Mouse (Mus musculus) CD4-positive, CD25-positive, alpha-beta regulatory T cell, adult 4 months (primary cell): ENCODE results near the gene Ifnz. TPM values are rescaled to one million over a fixed set of nuclear protein-coding genes. Genes with fewer than 3 reads are reported as not detected.
A peak's percentile ranks its signal among the peaks of the same experiment; 100 is the strongest.
"Not testable (repeated sequence)": the region's sequence is repeated elsewhere in the genome, so short reads cannot be mapped to it uniquely, and the experiment has no call there.

Source experiments
- ATAC-seq: one replicate; pipeline ENCODE4 v1.8.0; 2017
- polyA plus RNA-seq, 2 experiments: library from polyadenylated mRNA; unstranded; fragments of 100-300 nt; shearing (Covaris generic); gene quantifications; one replicate each; pipeline ENCODE4 v1.2.1; 2017

Ifnz gene
- polyA plus RNA-seq, 2 experiments from 2014 or later, result 0.79 TPM; not detected in 1

- not testable (repeated sequence) for ATAC-seq
Observed at GRCm38 (mm10) chr4:88788402-88788801, 6.5 kb downstream of the Ifnz start, which contains the start of gene Gm13277. Gene Gm13277 (plus strand): TSS chr4:88788632.

- not testable (repeated sequence) for ATAC-seq
Observed at GRCm38 (mm10) chr4:88791250-88791649, 9.3 kb downstream of the Ifnz start, which contains the start of gene Gm13278. Gene Gm13278 (plus strand): TSS chr4:88791550.

GRCm38 (mm10) chr4:88793936-88794675 lies 12.2 kb downstream of the Ifnz start, which contains the start of gene Gm13275:
Gene Gm13275 (plus strand): TSS chr4:88794487.
- not testable (repeated sequence) for ATAC-seq

- not testable (repeated sequence) for ATAC-seq
Observed at GRCm38 (mm10) chr4:88797097-88797496, 15.2 kb downstream of the Ifnz start, which contains the start of gene Gm13279. Gene Gm13279 (plus strand): TSS chr4:88797397.

GRCm38 (mm10) chr4:88799365-88799764 lies 17.4 kb downstream of the Ifnz start, which contains the start of gene Gm13285:
Gene Gm13285 (plus strand): TSS chr4:88799665.
- not testable (repeated sequence) for ATAC-seq

- not testable (repeated sequence) for ATAC-seq
Observed at GRCm38 (mm10) chr4:88802954-88803353, 21.0 kb downstream of the Ifnz start, which contains the start of gene Gm13287. Gene Gm13287 (plus strand): TSS chr4:88803254.

- ATAC-seq, result not testable (repeated sequence)
Observed at GRCm38 (mm10) chr4:88805231-88805630, 23.3 kb downstream of the Ifnz start, which contains the start of gene Gm13288. Gene Gm13288 (plus strand): TSS chr4:88805531.

- ATAC-seq, result not testable (repeated sequence)
Observed at GRCm38 (mm10) chr4:88805761-88806160, 23.8 kb downstream of the Ifnz start.

- no peak for ATAC-seq
Observed at GRCm38 (mm10) chr4:88815928-88816327, 34.0 kb downstream of the Ifnz start, which contains the start of gene Ifna7. Gene Ifna7 (plus strand): TSS chr4:88816228.

- no peak for ATAC-seq
Observed at GRCm38 (mm10) chr4:88819659-88820058, 37.7 kb downstream of the Ifnz start, which contains the start of gene Ifna11. Gene Ifna11 (plus strand): TSS chr4:88819959.

GRCm38 (mm10) chr4:88822995-88823394 lies 41.1 kb downstream of the Ifnz start:
- peak; percentile 78 for ATAC-seq

GRCm38 (mm10) chr4:88827116-88827515 lies 45.2 kb downstream of the Ifnz start, which contains the start of gene Ifna6:
Gene Ifna6 (plus strand): TSS chr4:88827416.
- not testable (repeated sequence) for ATAC-seq

GRCm38 (mm10) chr4:88830523-88830922 lies 48.6 kb downstream of the Ifnz start:
- ATAC-seq, result peak; percentile 74

Other genes starting within 250 kb of the Ifnz start
- not detected for gene Ifna15, start 223.9 kb upstream of the Ifnz start, polyA plus RNA-seq
- not detected for gene Ifna14, start 210.3 kb upstream of the Ifnz start, polyA plus RNA-seq
- not detected for gene Ifna9, start 189.7 kb upstream of the Ifnz start, polyA plus RNA-seq
- not detected for gene Ifna12, start 178.8 kb upstream of the Ifnz start, polyA plus RNA-seq
- not detected for gene C87499, start 147.7 kb upstream of the Ifnz start, polyA plus RNA-seq
- gene Ifna13, start 137.7 kb upstream of the Ifnz start, polyA plus RNA-seq, result under 1 TPM in 1 of 2 experiments, not detected in 1; 0.40 TPM
- not detected for gene Ifna16, start 105.2 kb upstream of the Ifnz start, polyA plus RNA-seq
- gene Ifna2, start 98.2 kb upstream of the Ifnz start, polyA plus RNA-seq, result not detected
- gene Ifnab, start 90.8 kb upstream of the Ifnz start, polyA plus RNA-seq, result not detected
- gene Gm26566, start 60.3 kb upstream of the Ifnz start, polyA plus RNA-seq, result not detected
- gene Klhl9, start 59.7 kb upstream of the Ifnz start, polyA plus RNA-seq, result 10 to 100 TPM; 27.3 to 43.0 TPM
- not detected for gene Gm13271, start 27.3 kb upstream of the Ifnz start, polyA plus RNA-seq
- under 1 TPM in 1 of 2 experiments, not detected in 1; 0.28 TPM for gene Gm13283, start 22.0 kb upstream of the Ifnz start, polyA plus RNA-seq
- gene Gm13290, start 8.3 kb upstream of the Ifnz start, polyA plus RNA-seq, result not detected
- not detected for gene Gm13289, start 5.2 kb upstream of the Ifnz start, polyA plus RNA-seq
- not detected for gene Gm13272, start 2.3 kb upstream of the Ifnz start, polyA plus RNA-seq
- not detected for gene Gm13276, start 3.6 kb downstream of the Ifnz start, polyA plus RNA-seq
- gene Gm13277, start 6.5 kb downstream of the Ifnz start, polyA plus RNA-seq, result not detected
- gene Gm13278, start 9.4 kb downstream of the Ifnz start, polyA plus RNA-seq, result not detected
- not detected for gene Gm13275, start 12.4 kb downstream of the Ifnz start, polyA plus RNA-seq
- gene Gm13279, start 15.3 kb downstream of the Ifnz start, polyA plus RNA-seq, result not detected
- not detected for gene Gm13285, start 17.5 kb downstream of the Ifnz start, polyA plus RNA-seq
- not detected for gene Gm13287, start 21.1 kb downstream of the Ifnz start, polyA plus RNA-seq
- not detected for gene Gm13288, start 23.4 kb downstream of the Ifnz start, polyA plus RNA-seq
- not detected for gene Ifna7, start 34.1 kb downstream of the Ifnz start, polyA plus RNA-seq
- gene Ifna11, start 37.8 kb downstream of the Ifnz start, polyA plus RNA-seq, result not detected
- not detected for gene Ifna6, start 45.3 kb downstream of the Ifnz start, polyA plus RNA-seq
- not detected for gene Ifna5, start 53.4 kb downstream of the Ifnz start, polyA plus RNA-seq
- not detected for gene Ifna4, start 59.7 kb downstream of the Ifnz start, polyA plus RNA-seq
- not detected for gene Ifna1, start 68.0 kb downstream of the Ifnz start, polyA plus RNA-seq
- gene Ifne, start 98.1 kb downstream of the Ifnz start, polyA plus RNA-seq, result not detected